14 mouse cellular contexts compared by ENCODE assay signal in genomic region chr10:93251426-93251825, GRCm38 (mm10). TPM values are rescaled to one million over a fixed set of nuclear protein-coding genes. Genes with fewer than 3 reads are reported as not detected.
A peak's percentile ranks its signal among the peaks of the same experiment; 100 is the strongest.
DNase-seq lines count a peak whose midpoint lies in the region; ATAC-seq and TF ChIP-seq lines count a peak whose summit lies in the region.
"Had no signal": no experiment of that assay in that cellular context is flagged by ENCODE, and none has a peak within 500 bp of the region (broad histone marks: within the 10 kb centered on the region; RNA-seq: fewer than 3 reads in every experiment).

No protein-coding gene starts in this region.

- no peak for ATAC-seq in forebrain, embryonic 14.5 days
- no peak for ATAC-seq in heart, postnatal 0 days (ENCODE audit: insufficient read depth, low read depth)
- ATAC-seq: hindbrain, embryonic 16.5 days had no signal

- H3K9ac ChIP-seq in forebrain, embryonic 14.5 days (ENCODE audit: low read length) = no peak overlapping the region
- H3K9ac ChIP-seq in heart, postnatal 0 days (replicated peaks; ENCODE audit: low read depth, low read length) = no peak overlapping the region
- H3K9ac ChIP-seq: embryonic facial prominence, embryonic 15.5 days; liver, embryonic 15.5 days had no signal

- no peak for TF ChIP-seq CTCF in heart, postnatal 0 days (IDR thresholded peaks at IDR 0.05; ENCODE audit: low read depth)

- no peak overlapping the region for H3K4me3 ChIP-seq in forebrain, embryonic 14.5 days (ENCODE audit: low read depth, low read length)
- H3K4me3 ChIP-seq in forebrain, embryonic 10.5 days = no peak overlapping the region
- no peak overlapping the region for H3K4me3 ChIP-seq in heart, postnatal 0 days (ENCODE audit: low read depth, low read length)
- H3K4me3 ChIP-seq: embryonic facial prominence, embryonic 15.5 days; liver, embryonic 15.5 days had no signal

- WGBS in forebrain, embryonic 14.5 days = 82% methylated on average over 8 of the region's 8 CpGs
- WGBS in forebrain, embryonic 10.5 days = 95% methylated on average over 8 of the region's 8 CpGs
- WGBS in heart, postnatal 0 days = 72% methylated on average over 8 of the region's 8 CpGs

- TF ChIP-seq EP300 in heart, postnatal 0 days (IDR thresholded peaks at IDR 0.05; ENCODE audit: low read depth) = no peak

- H3K9me3 ChIP-seq in forebrain, embryonic 14.5 days (replicated peaks; ENCODE audit: control insufficient read depth, low read length) = no peaks in the 10 kb centered on the region
- no peaks in the 10 kb centered on the region for H3K9me3 ChIP-seq in forebrain, embryonic 10.5 days
- no peaks in the 10 kb centered on the region for H3K9me3 ChIP-seq in heart, postnatal 0 days (replicated peaks; ENCODE audit: control insufficient read depth, low read length)
- H3K9me3 ChIP-seq: embryonic facial prominence, embryonic 15.5 days; liver, embryonic 15.5 days had no signal

- peaks cover 13% of the 10 kb centered on the region; the same call in 1 of the 2 replicates for H3K36me3 ChIP-seq in forebrain, embryonic 14.5 days (ENCODE audit: control insufficient read depth, insufficient read depth, low read length)
- H3K36me3 ChIP-seq in forebrain, embryonic 10.5 days (replicated peaks) = peaks cover 36% of the 10 kb centered on the region
- peaks cover 23% of the 10 kb centered on the region for H3K36me3 ChIP-seq in heart, postnatal 0 days (replicated peaks; ENCODE audit: control insufficient read depth, insufficient read depth, low read length)

- peaks cover 26% of the 10 kb centered on the region for H3K4me1 ChIP-seq in forebrain, embryonic 14.5 days (ENCODE audit: control insufficient read depth, insufficient read depth, low read length)
- H3K4me1 ChIP-seq in forebrain, embryonic 10.5 days = peaks cover 46% of the 10 kb centered on the region
- H3K4me1 ChIP-seq in heart, postnatal 0 days (ENCODE audit: control insufficient read depth, insufficient read depth) = peaks cover 25% of the 10 kb centered on the region

- peak; percentile 59 for DNase-seq in forebrain, embryonic 14.5 days (ENCODE audit: low spot score)
- no peak for DNase-seq in forebrain, embryonic 10.5 days (ENCODE audit: extremely low spot score, low spot score)
- no peak for DNase-seq in heart, postnatal 0 days (ENCODE audit: low spot score)
- no peak for DNase-seq in heart, adult 8-10 months (ENCODE audit: low spot score)
- DNase-seq in thymus, postnatal 4 days = peak; percentile 4
- DNase-seq in thymus, postnatal 14 days = no peak
- no peak for DNase-seq in adrenal gland, adult (ENCODE audit: inconsistent age in 2 of 2, low spot score in 1 of 2)
- no peak for DNase-seq in left cerebral cortex, adult 8-10 months (ENCODE audit: low spot score in 2 of 2)
- DNase-seq: gastrocnemius, postnatal 36 days; midbrain, embryonic 14.5 days had no signal

- no peak overlapping the region for H3K4me2 ChIP-seq in forebrain, embryonic 14.5 days (ENCODE audit: low read length)
- H3K4me2 ChIP-seq in heart, postnatal 0 days (ENCODE audit: low read depth, low read length) = peak overlapping the region; percentile 16; the same call in 1 of the 2 replicates
- H3K4me2 ChIP-seq: embryonic facial prominence, embryonic 15.5 days; liver, embryonic 15.5 days had no signal

- no peaks in the 10 kb centered on the region for H3K27me3 ChIP-seq in forebrain, embryonic 14.5 days (replicated peaks; ENCODE audit: control insufficient read depth, insufficient read depth, low read length)
- H3K27me3 ChIP-seq in forebrain, embryonic 10.5 days (ENCODE audit: poor library complexity, severe bottlenecking) = no peaks in the 10 kb centered on the region
- H3K27me3 ChIP-seq in heart, postnatal 0 days (ENCODE audit: control insufficient read depth, insufficient read depth, low read length) = no peaks in the 10 kb centered on the region
- H3K27me3 ChIP-seq: embryonic facial prominence, embryonic 15.5 days; liver, embryonic 15.5 days had no signal

- no peak overlapping the region for H3K27ac ChIP-seq in forebrain, embryonic 14.5 days (ENCODE audit: low read depth, low read length)
- no peak overlapping the region for H3K27ac ChIP-seq in forebrain, embryonic 10.5 days
- H3K27ac ChIP-seq in heart, postnatal 0 days (ENCODE audit: low read depth) = peak overlapping the region; percentile 83
- H3K27ac ChIP-seq: embryonic facial prominence, embryonic 15.5 days; liver, embryonic 15.5 days; macrophage had no signal

RNA-seq across cellular contexts. Expression of gene Elk3, which starts 59.5 kb away (rescaled TPM):
- polyA plus RNA-seq in forebrain, embryonic 14.5 days (2014; fragmentation: Nextera tagmentation; extraction: Ambion mirVana) = 7.0 and 11.0 TPM in 2 replicates
- 13.1 and 14.5 TPM in 2 replicates for polyA plus RNA-seq in forebrain, embryonic 10.5 days (2016; fragmentation: Nextera tagmentation; extraction: Ambion mirVana)
- total RNA-seq in heart, postnatal 0 days (2014; rRNA removed; ENCODE audit: low replicate concordance) = 45.0 and 47.3 TPM in 2 replicates
- 31.0 and 34.4 TPM in 2 replicates for polyA plus RNA-seq in heart, postnatal 0 days (2015; fragmentation: Nextera tagmentation; extraction: Ambion mirVana)
- 10 to 100 TPM; 32.0 to 37.6 (median 35.2) TPM for total RNA-seq in heart, adult 8-10 months (2022)
- total RNA-seq in left cerebral cortex, adult 8-10 months (2022) = 10 to 100 TPM in 2 of 4 experiments, 1 to 10 TPM in 2; 7.4 to 12.3 (median 9.6) TPM

Comparison
In these comparisons a context has a peak if more than half of its experiments do, and no peak if none do; other contexts are left out.
1. DNase-seq: peak in forebrain, embryonic 14.5 days (single experiment) and thymus, postnatal 4 days (single experiment); none in forebrain, embryonic 10.5 days (single experiment), heart, postnatal 0 days (single experiment), heart, adult 8-10 months (single experiment), thymus, postnatal 14 days (single experiment), adrenal gland, adult (0 of 2) and left cerebral cortex, adult 8-10 months (0 of 2).